Mouse (Mus musculus) neural tube, embryonic 11.5 days (tissue): ENCODE measurements around the gene Gm26938. TPM values are rescaled to one million over a fixed set of nuclear protein-coding genes. Genes with fewer than 3 reads are reported as not detected.

ENCODE experiments used
- ATAC-seq: fragments of 200-750 bp; cut with Nextera tagmentation; 2 replicates; pipeline ENCODE4 v1.8.0; 2017; ENCODE audit warnings: moderate number of reproducible peaks, mild to moderate bottlenecking, moderate TSS enrichment, moderate library complexity; ENCODE audit not compliant: insufficient read depth, low FRiP score, low TSS enrichment
- DNase-seq: peaks from one replicate; pipeline ENCODE4 v3.0.0-alpha.2; 2015; ENCODE audit warnings: low spot score
- H3K27ac ChIP-seq: fragments of 300-500 bp; sonication (generic); 2 replicates; pipeline ENCODE4 v1.5.1; 2014; ENCODE audit warnings: low read depth, mild to moderate bottlenecking, low read length
- H3K27me3 ChIP-seq: fragments of 300-500 bp; sonication (generic); 2 replicates; pipeline ENCODE4 v1.6.1; 2014; ENCODE audit warnings: mild to moderate bottlenecking, low read length, mixed read lengths; ENCODE audit not compliant: control insufficient read depth, insufficient read depth
- H3K36me3 ChIP-seq: fragments of 300-500 bp; sonication (generic); 2 replicates; pipeline ENCODE4 v1.6.1; 2014; ENCODE audit warnings: mild to moderate bottlenecking, low read length, moderate library complexity, mixed read lengths; ENCODE audit not compliant: control insufficient read depth, insufficient read depth
- H3K4me1 ChIP-seq: fragments of 300-500 bp; sonication (generic); 2 replicates; pipeline ENCODE4 v1.6.1; 2014; ENCODE audit warnings: low read length, mixed read lengths; ENCODE audit not compliant: control insufficient read depth, insufficient read depth
- H3K4me2 ChIP-seq: fragments of 300-500 bp; sonication (generic); 2 replicates; pipeline ENCODE4 v1.6.1; 2014; ENCODE audit warnings: low read depth, mild to moderate bottlenecking, moderate library complexity
- H3K4me3 ChIP-seq: fragments of 300-500 bp; sonication (generic); 2 replicates; pipeline ENCODE4 v1.5.1; 2014; ENCODE audit warnings: low read depth, low read length
- H3K9ac ChIP-seq: fragments of 300-500 bp; sonication (generic); 2 replicates; pipeline ENCODE4 v1.6.1; 2014; ENCODE audit warnings: mild to moderate bottlenecking, low read length
- H3K9me3 ChIP-seq: fragments of 300-500 bp; sonication (generic); 2 replicates; pipeline ENCODE4 v1.6.1; 2016; ENCODE audit warnings: low read length; ENCODE audit not compliant: control insufficient read depth
- WGBS: fragments of 180-500 bp; shearing (Covaris S2); extraction: QIAGEN DNeasy Blood & Tissue Kit; methylation state at CpG from one replicate; pipeline ENCODE4 v1.1.7; 2014; 5-methylcytosine and 5-hydroxymethylcytosine counted together
- polyA plus RNA-seq: library from polyadenylated mRNA; unstranded; fragments of >200 nt; fragmentation: Nextera tagmentation; extraction: Ambion mirVana; gene quantifications from 2 replicates; pipeline ENCODE4 v1.2.1, GENCODE M21; 2014

Gene Gm26938
- 0.41 TPM in 1 of 2 replicates, not detected in the other for polyA plus RNA-seq

DNA sequence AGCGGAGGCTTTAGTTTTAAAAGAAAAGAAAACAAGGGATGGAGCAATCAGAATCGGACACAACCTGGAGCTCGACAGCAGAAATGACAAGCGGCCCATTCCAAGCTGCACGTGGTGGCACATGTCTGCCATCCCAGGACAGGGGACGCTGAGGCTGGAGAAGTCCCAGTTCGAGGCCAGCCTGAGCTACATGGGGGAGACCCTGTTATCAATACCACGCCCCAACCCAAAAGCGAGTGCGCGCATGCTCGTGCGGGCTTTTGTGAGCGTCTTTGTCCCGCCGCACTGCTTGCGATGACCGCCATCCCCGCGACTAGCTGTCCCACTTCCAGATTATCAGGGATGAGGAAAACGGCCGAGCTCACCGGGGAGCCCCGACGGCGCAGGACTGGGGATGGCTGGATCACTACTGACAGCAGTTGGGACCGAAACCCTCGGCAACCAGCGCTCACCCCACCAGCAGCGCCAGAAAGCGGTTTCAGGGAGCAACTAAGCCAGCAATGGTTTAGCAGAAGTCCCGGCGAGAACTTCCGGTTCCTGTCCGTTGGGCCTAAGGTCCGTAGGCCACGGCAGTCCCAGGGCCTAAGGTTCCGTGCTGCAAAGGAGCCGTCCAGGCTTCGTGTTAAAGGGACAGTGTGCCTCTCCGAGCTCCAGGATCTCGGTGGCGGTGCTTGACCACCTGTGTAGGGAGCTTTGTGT, at the start of gene Gm26938, which contains the start of gene Psmg3:
TSS of gene Gm26938 (minus strand) at position 51 of the 699 bp plus-strand sequence.
TSS of gene Psmg3 (minus strand) at position 529 of the 699 bp plus-strand sequence.
- under 1% methylated on average over 43 of the region's 43 CpGs for WGBS
- Histone ChIP-seq H3K9me3 (no peaks in the 10 kb centered on the region), H3K4me2 (peak within 1 kb of the TSS; percentile 95), H3K27ac (0 out of 2 replicates have a peak within 1 kb of the TSS, but pooled peaks have one; percentile 24), H3K4me3 (peak within 1 kb of the TSS; percentile 90), H3K9ac (peak within 1 kb of the TSS; percentile 86), H3K36me3 (peaks cover 5% of the 10 kb centered on the region), H3K27me3 (no peaks in the 10 kb centered on the region), H3K4me1 (peaks cover 9% of the 10 kb centered on the region)
- peak; percentile 86 for ATAC-seq
- DNase-seq: peak; percentile 92

- ATAC-seq: no peak
- 97% methylated on average over 1 of the region's 1 CpGs for WGBS
Measured at GRCm38 (mm10) chr5:139871526-139871925, 45.3 kb upstream of the Gm26938 start.

GRCm38 (mm10) chr5:139870886-139871285, 44.7 kb upstream of the Gm26938 start:
- H3K36me3 ChIP-seq: no peaks in the 10 kb centered on the region
- no peaks in the 10 kb centered on the region for H3K27me3 ChIP-seq
- H3K4me1 ChIP-seq: no peaks in the 10 kb centered on the region
- H3K9ac ChIP-seq: no peak overlapping the region
- no peak overlapping the region for H3K4me3 ChIP-seq
- WGBS: 16% methylated on average over 4 of the region's 4 CpGs
- H3K27ac ChIP-seq: no peak overlapping the region
- no peak overlapping the region for H3K4me2 ChIP-seq
- no peaks in the 10 kb centered on the region for H3K9me3 ChIP-seq
- no peak for ATAC-seq
- DNase-seq: no peak

More at GRCm38 (mm10) chr5:139871526-139871925, 45.3 kb upstream of the Gm26938 start:
- Histone ChIP-seq H3K9me3 (no peaks in the 10 kb centered on the region), H3K4me1 (no peaks in the 10 kb centered on the region), H3K27ac (no peak overlapping the region), H3K4me2 (no peak overlapping the region), H3K27me3 (no peaks in the 10 kb centered on the region), H3K4me3 (no peak overlapping the region), H3K9ac (no peak overlapping the region), H3K36me3 (no peaks in the 10 kb centered on the region)
- DNase-seq: no peak

DNA sequence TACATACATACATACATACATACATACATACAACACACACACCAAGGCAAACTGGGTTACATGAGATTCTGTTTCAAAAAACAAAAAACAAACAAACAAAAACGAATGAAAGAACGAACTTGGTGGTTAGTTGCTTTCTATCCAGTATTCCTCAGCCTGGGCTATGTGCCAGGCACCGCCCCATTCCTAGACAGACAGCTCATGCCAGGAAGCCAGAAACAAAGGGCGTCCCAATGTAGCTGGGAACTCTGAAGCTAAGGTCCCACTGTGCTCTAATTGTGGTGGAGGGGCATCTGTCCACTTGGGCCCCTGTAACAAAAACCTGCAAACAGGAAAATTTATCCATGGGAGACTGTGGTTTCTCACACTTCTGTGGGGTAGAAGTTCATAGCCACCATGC, 36.6 kb upstream of the Gm26938 start:
- ATAC-seq: no peak
- H3K9ac ChIP-seq: no peak overlapping the region
- no peak overlapping the region for H3K4me3 ChIP-seq
- WGBS: 80% methylated on average over 4 of the region's 4 CpGs
- H3K4me2 ChIP-seq: no peak overlapping the region
- no peak overlapping the region for H3K27ac ChIP-seq
- no peaks in the 10 kb centered on the region for H3K27me3 ChIP-seq
- H3K36me3 ChIP-seq: no peaks in the 10 kb centered on the region
- no peak for DNase-seq
- no peaks in the 10 kb centered on the region for H3K4me1 ChIP-seq
- H3K9me3 ChIP-seq: no peaks in the 10 kb centered on the region

DNA sequence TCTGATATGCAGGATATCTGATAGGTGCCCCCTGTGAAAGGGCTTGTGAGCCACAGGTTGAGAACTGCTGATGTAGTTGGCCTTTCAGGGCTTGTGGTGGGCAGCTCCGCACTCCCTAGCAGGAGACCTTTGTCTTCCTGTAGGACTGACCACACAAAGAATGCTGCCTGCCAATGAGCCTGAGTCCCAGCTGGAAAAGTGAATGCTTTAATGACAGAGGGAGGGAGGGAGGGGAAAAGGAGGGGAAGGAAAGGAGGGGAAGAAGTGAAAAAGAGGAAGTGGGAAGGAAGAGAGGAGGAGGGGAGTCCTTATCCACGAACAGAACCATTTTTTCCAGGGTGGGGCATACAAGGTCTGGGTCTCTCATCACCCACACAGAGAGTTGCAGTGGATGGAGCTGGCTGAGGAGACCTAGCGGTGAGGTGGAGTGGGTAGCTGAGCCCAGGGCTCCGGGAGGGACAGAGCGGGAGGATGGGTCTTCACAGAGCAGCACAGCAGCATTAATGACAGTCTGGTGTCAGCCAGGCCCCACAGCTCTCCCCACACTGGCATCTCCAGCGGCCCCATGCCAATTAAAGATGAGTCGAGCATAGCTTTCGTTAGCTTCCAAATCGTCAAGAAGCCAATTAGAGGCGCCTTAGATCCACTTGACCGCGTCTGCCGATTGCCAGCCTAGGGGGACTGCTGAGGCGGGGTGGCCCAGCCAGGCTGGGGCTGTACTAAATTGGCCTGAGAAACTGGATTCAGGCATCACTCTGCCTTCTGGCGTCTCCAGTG, 34.3 kb upstream of the Gm26938 start:
- no peak overlapping the region for H3K9ac ChIP-seq
- no peaks in the 10 kb centered on the region for H3K4me1 ChIP-seq
- ATAC-seq (no peak), DNase-seq (no peak)
- H3K36me3 ChIP-seq: no peaks in the 10 kb centered on the region
- H3K27me3 ChIP-seq: no peaks in the 10 kb centered on the region
- H3K27ac ChIP-seq: no peak overlapping the region
- WGBS: 39% methylated on average over 15 of the region's 15 CpGs
- no peak overlapping the region for H3K4me3 ChIP-seq
- no peak overlapping the region for H3K4me2 ChIP-seq
- no peaks in the 10 kb centered on the region for H3K9me3 ChIP-seq

- Histone ChIP-seq H3K36me3 (no peaks in the 10 kb centered on the region), H3K4me1 (no peaks in the 10 kb centered on the region), H3K4me3 (no peak overlapping the region), H3K27me3 (no peaks in the 10 kb centered on the region), H3K9me3 (no peaks in the 10 kb centered on the region), H3K27ac (no peak overlapping the region), H3K4me2 (no peak overlapping the region), H3K9ac (no peak overlapping the region)
- ATAC-seq (no peak), DNase-seq (no peak)
- 88% methylated on average over 12 of the region's 12 CpGs for WGBS
Measured at GRCm38 (mm10) chr5:139849626-139850320, 23.6 kb upstream of the Gm26938 start.

DNA sequence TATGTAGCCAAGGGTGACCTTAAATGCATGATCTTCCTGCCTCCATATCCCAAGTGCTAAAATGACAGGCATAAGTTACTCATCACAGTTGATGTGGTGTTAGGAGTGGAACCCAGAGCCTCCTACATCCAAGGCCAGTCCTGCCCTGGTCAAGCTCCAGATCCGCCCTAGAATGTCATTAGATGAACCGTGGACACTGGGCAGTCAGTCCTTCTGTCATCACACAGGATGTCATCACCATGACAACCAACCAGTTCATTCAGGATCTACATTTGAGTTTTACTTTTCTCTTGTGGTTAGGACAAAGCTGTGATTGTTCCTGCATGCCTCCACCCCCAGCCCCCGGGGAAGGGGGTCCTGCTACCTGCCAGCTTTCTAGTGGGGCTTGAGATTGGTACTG, 12.9 kb upstream of the Gm26938 start:
- 31% methylated on average over 3 of the region's 3 CpGs for WGBS
- Histone ChIP-seq H3K9me3 (no peaks in the 10 kb centered on the region), H3K27me3 (no peaks in the 10 kb centered on the region), H3K9ac (no peak overlapping the region), H3K36me3 (no peaks in the 10 kb centered on the region), H3K27ac (no peak overlapping the region), H3K4me3 (no peak overlapping the region), H3K4me1 (no peaks in the 10 kb centered on the region), H3K4me2 (no peak overlapping the region)
- 0 out of 2 replicates have a peak, but pooled peaks have one; percentile 13 for ATAC-seq
- DNase-seq: no peak

- WGBS: 23% methylated on average over 2 of the region's 2 CpGs
- no peaks in the 10 kb centered on the region for H3K9me3 ChIP-seq
- H3K27me3 ChIP-seq: no peaks in the 10 kb centered on the region
- H3K9ac ChIP-seq: no peak overlapping the region
- H3K4me3 ChIP-seq: no peak overlapping the region
- ATAC-seq: no peak
- H3K4me2 ChIP-seq: no peak overlapping the region
- H3K27ac ChIP-seq: no peak overlapping the region
- no peaks in the 10 kb centered on the region for H3K4me1 ChIP-seq
- no peaks in the 10 kb centered on the region for H3K36me3 ChIP-seq
- DNase-seq: peak; percentile 70
Measured at GRCm38 (mm10) chr5:139838476-139838892, 12.3 kb upstream of the Gm26938 start.
